Mouse (Mus musculus): Measurements from ENCODE around the gene Ahctf1.
"Not testable (repeated sequence)": the region's sequence is repeated elsewhere in the genome, so short reads cannot be mapped to it uniquely, and the experiment has no call there.

Gene Ahctf1

DNA sequence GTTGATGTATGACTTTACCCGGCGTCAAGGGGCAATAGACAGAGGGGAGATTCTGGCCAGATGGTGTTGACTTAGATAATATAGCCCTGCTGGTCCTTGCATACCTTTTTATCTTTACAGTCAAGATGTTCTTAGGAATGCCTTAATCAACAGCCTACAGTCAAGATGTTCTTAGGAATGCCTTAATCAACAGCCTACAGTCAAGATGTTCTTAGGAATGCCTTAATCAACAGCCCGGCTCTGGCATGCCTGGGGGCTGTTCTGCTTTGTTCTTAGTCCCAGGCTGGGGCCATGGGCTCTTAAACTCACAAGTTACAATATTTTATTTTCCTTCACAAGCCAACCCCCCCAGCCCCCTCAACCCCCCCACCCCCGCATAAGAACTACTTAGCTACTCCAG, 88.2 kb downstream of the Ahctf1 start:
- DNase-seq (ENCODE audit: extremely low spot score, low spot score): not testable (repeated sequence)

GRCm38 (mm10) chr1:179713367-179713766, 90.1 kb downstream of the Ahctf1 start:
- DNase-seq (ENCODE audit: extremely low spot score, low spot score): no peak

GRCm38 (mm10) chr1:179712658-179713057, 90.8 kb downstream of the Ahctf1 start:
- DNase-seq (ENCODE audit: extremely low spot score, low spot score): no peak

GRCm38 (mm10) chr1:179710739-179711138, 92.7 kb downstream of the Ahctf1 start:
- DNase-seq (ENCODE audit: extremely low spot score, low spot score): no peak

- no peak for DNase-seq (ENCODE audit: extremely low spot score, low spot score)
Measured at GRCm38 (mm10) chr1:179709390-179709789, 94.1 kb downstream of the Ahctf1 start.

GRCm38 (mm10) chr1:179705154-179705553, 98.3 kb downstream of the Ahctf1 start:
- no peak for DNase-seq (ENCODE audit: extremely low spot score, low spot score)

DNA sequence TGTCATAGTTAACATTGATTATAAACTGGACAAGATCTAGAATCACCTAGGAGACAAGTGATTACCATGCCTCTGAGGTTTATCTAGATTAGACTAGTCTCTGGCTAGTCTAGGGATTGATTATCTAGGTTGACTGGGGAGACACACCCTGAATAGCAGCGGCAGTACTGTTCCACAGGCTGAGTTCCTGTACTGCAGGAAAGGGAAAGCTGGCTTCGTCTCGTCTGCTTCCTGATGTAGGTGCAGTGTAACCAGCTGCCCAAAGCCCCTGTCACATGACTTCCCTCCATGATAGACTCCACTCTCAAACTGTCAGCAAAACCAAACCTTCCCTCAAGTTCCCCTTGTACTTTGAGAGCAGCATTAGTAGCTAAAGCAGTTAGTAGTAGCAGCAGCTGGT, 99.3 kb downstream of the Ahctf1 start:
- no peak for DNase-seq (ENCODE audit: extremely low spot score, low spot score)

Measured in neural tube, embryonic 10.5 days (tissue).